Mouse (Mus musculus) stomach, embryonic 14.5 days (tissue): ENCODE results near the gene Ccdc93. TPM values are rescaled to one million over a fixed set of nuclear protein-coding genes. Genes with fewer than 3 reads are reported as not detected.

ENCODE experiments used
- ATAC-seq: fragments of 200-750 bp; cut with Nextera tagmentation; 2 replicates; pipeline ENCODE4 v1.8.0; 2017; ENCODE audit warnings: low read depth, moderate TSS enrichment; ENCODE audit not compliant: insufficient number of reproducible peaks, insufficient read depth, low FRiP score
- H3K27ac ChIP-seq: fragments of 300-500 bp; sonication (generic); 2 replicates; pipeline ENCODE4 v1.5.1; 2014; ENCODE audit warnings: mild to moderate bottlenecking, low read length, moderate library complexity, mixed read lengths
- H3K27me3 ChIP-seq: fragments of 300-500 bp; sonication (generic); 2 replicates; pipeline ENCODE4 v1.6.1; 2014; ENCODE audit warnings: low read length, control low read depth, mixed read lengths; ENCODE audit not compliant: control insufficient read depth, insufficient read depth
- H3K36me3 ChIP-seq: fragments of 300-500 bp; sonication (generic); 2 replicates; pipeline ENCODE4 v1.6.1; 2014; ENCODE audit warnings: mild to moderate bottlenecking, control low read depth, low read length, moderate library complexity, mixed read lengths; ENCODE audit not compliant: control insufficient read depth, insufficient read depth
- H3K4me1 ChIP-seq: fragments of 300-500 bp; sonication (generic); 2 replicates; pipeline ENCODE4 v1.6.1; 2014; ENCODE audit warnings: low read length, control low read depth, mixed read lengths; ENCODE audit not compliant: control insufficient read depth, insufficient read depth
- H3K4me2 ChIP-seq: fragments of 300-500 bp; sonication (generic); replicated peaks from 2 replicates; pipeline ENCODE4 v1.6.1; 2014; ENCODE audit warnings: low read depth, low read length, control low read depth
- H3K4me3 ChIP-seq: fragments of 300-500 bp; sonication (generic); 2 replicates; pipeline ENCODE4 v1.5.1; 2014; ENCODE audit warnings: low read depth, low read length, control low read depth
- H3K9ac ChIP-seq: fragments of 300-500 bp; sonication (generic); replicated peaks from 2 replicates; pipeline ENCODE4 v1.6.1; 2014; ENCODE audit warnings: low read depth, mild to moderate bottlenecking, control low read depth, low read length, moderate library complexity, mixed read lengths
- H3K9me3 ChIP-seq: fragments of 300-500 bp; sonication (generic); 2 replicates; pipeline ENCODE4 v1.6.1; 2016; ENCODE audit warnings: low read depth, low read length, control low read depth; ENCODE audit not compliant: control insufficient read depth
- WGBS: fragments of 180-500 bp; shearing (Covaris S2); extraction: QIAGEN DNeasy Blood & Tissue Kit; methylation state at CpG from one replicate; pipeline ENCODE4 v1.1.7; 2014; 5-methylcytosine and 5-hydroxymethylcytosine counted together
- polyA plus RNA-seq: library from polyadenylated mRNA; unstranded; fragments of >200 nt; fragmentation: Nextera tagmentation; extraction: Ambion mirVana; gene quantifications from 2 replicates; pipeline ENCODE4 v1.2.1, GENCODE M21; 2014

Ccdc93 gene
- polyA plus RNA-seq, 1 experiment from 2014 or later, result 14.0 TPM

- no peak overlapping the region for H3K27ac ChIP-seq
- no peak overlapping the region for H3K9ac ChIP-seq
- WGBS, result 88% methylated on average over 19 of the region's 19 CpGs
- no peaks in the 10 kb centered on the region for H3K4me1 ChIP-seq
- H3K27me3 ChIP-seq, result no peaks in the 10 kb centered on the region
- no peak for ATAC-seq
- H3K4me3 ChIP-seq, result no peak overlapping the region
- no peak overlapping the region for H3K4me2 ChIP-seq
- no peaks in the 10 kb centered on the region for H3K9me3 ChIP-seq
- H3K36me3 ChIP-seq, result no peaks in the 10 kb centered on the region
These were observed 79.7 kb downstream of the Ccdc93 start for GRCm38 (mm10) chr1:121510420-121511140.

- no peak overlapping the region for H3K27ac ChIP-seq
- H3K4me2 ChIP-seq, result no peak overlapping the region
- H3K27me3 ChIP-seq, result no peaks in the 10 kb centered on the region
- WGBS, result 34% methylated on average over 2 of the region's 2 CpGs
- H3K36me3 ChIP-seq, result no peaks in the 10 kb centered on the region
- ATAC-seq, result no peak
- no peak overlapping the region for H3K9ac ChIP-seq
- no peaks in the 10 kb centered on the region for H3K9me3 ChIP-seq
- H3K4me1 ChIP-seq, result no peaks in the 10 kb centered on the region
- H3K4me3 ChIP-seq, result no peak overlapping the region
These were observed 80.3 kb downstream of the Ccdc93 start for GRCm38 (mm10) chr1:121511186-121511585.

- Histone ChIP-seq H3K36me3 (no peaks in the 10 kb centered on the region), H3K27me3 (no peaks in the 10 kb centered on the region), H3K4me2 (no peak overlapping the region), H3K4me1 (no peaks in the 10 kb centered on the region), H3K4me3 (no peak overlapping the region), H3K9me3 (no peaks in the 10 kb centered on the region), H3K9ac (no peak overlapping the region), H3K27ac (no peak overlapping the region)
- ATAC-seq, result no peak
- WGBS, result 72% methylated on average over 2 of the region's 2 CpGs
These were observed 81.1 kb downstream of the Ccdc93 start for GRCm38 (mm10) chr1:121511966-121512365.

- no peak for ATAC-seq
- Histone ChIP-seq H3K27ac (no peak overlapping the region), H3K36me3 (no peaks in the 10 kb centered on the region), H3K9ac (no peak overlapping the region), H3K9me3 (no peaks in the 10 kb centered on the region), H3K4me3 (no peak overlapping the region), H3K27me3 (no peaks in the 10 kb centered on the region), H3K4me2 (no peak overlapping the region), H3K4me1 (no peaks in the 10 kb centered on the region)
- WGBS, result 74% methylated on average over 1 of the region's 1 CpGs
These were observed 87.8 kb downstream of the Ccdc93 start for GRCm38 (mm10) chr1:121518609-121519008.

- no peaks in the 10 kb centered on the region for H3K36me3 ChIP-seq
- H3K4me2 ChIP-seq, result peak overlapping the region; percentile 64
- no peak overlapping the region for H3K9ac ChIP-seq
- H3K4me3 ChIP-seq, result peak overlapping the region; percentile 20; the same call in 1 of the 2 replicates
- H3K27ac ChIP-seq, result no peak overlapping the region
- 46% methylated on average over 17 of the region's 17 CpGs for WGBS
- peaks cover 6% of the 10 kb centered on the region; the same call in 1 of the 2 replicates for H3K4me1 ChIP-seq
- H3K27me3 ChIP-seq, result peaks cover 11% of the 10 kb centered on the region; the same call in 1 of the 2 replicates
- no peaks in the 10 kb centered on the region for H3K9me3 ChIP-seq
- no peak for ATAC-seq
These were observed 96.2 kb downstream of the Ccdc93 start for GRCm38 (mm10) chr1:121527061-121527460.

- H3K9me3 ChIP-seq, result no peaks in the 10 kb centered on the region
- no peak overlapping the region for H3K27ac ChIP-seq
- peak overlapping the region; percentile 20 for H3K4me3 ChIP-seq
- 13% methylated on average over 55 of the region's 55 CpGs for WGBS
- H3K4me1 ChIP-seq, result peaks cover 6% of the 10 kb centered on the region; the same call in 1 of the 2 replicates
- no peak overlapping the region for H3K9ac ChIP-seq
- H3K36me3 ChIP-seq, result no peaks in the 10 kb centered on the region
- H3K27me3 ChIP-seq, result peaks cover 11% of the 10 kb centered on the region; the same call in 1 of the 2 replicates
- peak; percentile 42; the same call in 1 of the 2 replicates for ATAC-seq
- H3K4me2 ChIP-seq, result peak overlapping the region; percentile 64
These were observed 97.0 kb downstream of the Ccdc93 start for GRCm38 (mm10) chr1:121527600-121528398.

- H3K9ac ChIP-seq, result no peak within 1 kb of the TSS
- 4% methylated on average over 11 of the region's 11 CpGs for WGBS
- no peaks in the 10 kb centered on the region for H3K9me3 ChIP-seq
- H3K27ac ChIP-seq, result no peak within 1 kb of the TSS
- peak within 1 kb of the TSS; percentile 20 for H3K4me3 ChIP-seq
- peaks cover 6% of the 10 kb centered on the region; the same call in 1 of the 2 replicates for H3K4me1 ChIP-seq
- peak within 1 kb of the TSS; percentile 64 for H3K4me2 ChIP-seq
- peak; percentile 90; the same call in 1 of the 2 replicates for ATAC-seq
- peaks cover 11% of the 10 kb centered on the region; the same call in 1 of the 2 replicates for H3K27me3 ChIP-seq
- no peaks in the 10 kb centered on the region for H3K36me3 ChIP-seq
These were observed 97.5 kb downstream of the Ccdc93 start, which contains the start of gene Htr5b for GRCm38 (mm10) chr1:121528399-121528720. TSS of gene Htr5b (minus strand) at chr1:121528465.

- no peaks in the 10 kb centered on the region for H3K36me3 ChIP-seq
- H3K27me3 ChIP-seq, result peaks cover 11% of the 10 kb centered on the region; the same call in 1 of the 2 replicates
- no peak overlapping the region for H3K4me2 ChIP-seq
- H3K9ac ChIP-seq, result no peak overlapping the region
- no peak for ATAC-seq
- no peak overlapping the region for H3K27ac ChIP-seq
- peaks cover 6% of the 10 kb centered on the region; the same call in 1 of the 2 replicates for H3K4me1 ChIP-seq
- no peaks in the 10 kb centered on the region for H3K9me3 ChIP-seq
- no peak overlapping the region for H3K4me3 ChIP-seq
- 78% methylated on average over 6 of the region's 6 CpGs for WGBS
These were observed 98.4 kb downstream of the Ccdc93 start for GRCm38 (mm10) chr1:121529286-121529685.
